Mouse (Mus musculus) forebrain, embryonic 14.5 days (tissue): ENCODE data around the gene Zfp617. TPM values are rescaled to one million over a fixed set of nuclear protein-coding genes. Genes with fewer than 3 reads are reported as not detected.

ENCODE experiments used
- polyA plus RNA-seq: library from polyadenylated mRNA; unstranded; fragments of >200 nt; fragmentation: Nextera tagmentation; extraction: Ambion mirVana; gene quantifications from 2 replicates; pipeline ENCODE4 v1.2.1, GENCODE M21; 2014

Zfp617 gene
- polyA plus RNA-seq, 1 experiment from 2014 or later, result 31.6 TPM

Other genes starting within 250 kb of the Zfp617 start
- 13.9 and 16.7 TPM in 2 replicates for gene Unc13a, start 236.9 kb upstream of the Zfp617 start, polyA plus RNA-seq
- gene Jak3, start 232.3 kb upstream of the Zfp617 start, polyA plus RNA-seq, result 1.4 and 2.1 TPM in 2 replicates
- 0.63 TPM in 1 of 2 replicates, not detected in the other for gene Insl3, start 219.4 kb upstream of the Zfp617 start, polyA plus RNA-seq
- gene B3gnt3, start 206.8 kb upstream of the Zfp617 start, polyA plus RNA-seq, result 0.10 and 0.22 TPM in 2 replicates
- 38.6 and 47.4 TPM in 2 replicates for gene Fcho1, start 182.9 kb upstream of the Zfp617 start, polyA plus RNA-seq
- gene Zfp709, start 26.6 kb upstream of the Zfp617 start, polyA plus RNA-seq, result 9.1 and 9.3 TPM in 2 replicates
- 15.4 and 19.7 TPM in 2 replicates for gene Zfp882, start within 50 bp of the Zfp617 start, polyA plus RNA-seq
- 26.2 and 27.8 TPM in 2 replicates for gene Zfp961, start 42.4 kb downstream of the Zfp617 start, polyA plus RNA-seq
- 0.12 and 0.23 TPM in 2 replicates for gene Cyp4f18, start 101.0 kb downstream of the Zfp617 start, polyA plus RNA-seq
- not detected in 2 replicates for gene Olfr372, start 132.6 kb downstream of the Zfp617 start, polyA plus RNA-seq
- not detected in 2 replicates for gene Olfr373, start 174.5 kb downstream of the Zfp617 start, polyA plus RNA-seq
- gene Olfr374, start 198.4 kb downstream of the Zfp617 start, polyA plus RNA-seq, result 0.04 TPM in 1 of 2 replicates, not detected in the other
- 247 and 252 TPM in 2 replicates for gene Tpm4, start 226.3 kb downstream of the Zfp617 start, polyA plus RNA-seq